Mouse (Mus musculus) E14TG2a.4 (cell line): Measurements from ENCODE around the gene Cflar.

ENCODE experiments used
- CTCF ChIP-seq: conservative IDR thresholded peaks from 2 replicates; pipeline ENCODE4 v1.5.1; 2014; ENCODE audit warnings: low read length
- NANOG ChIP-seq: IDR thresholded peaks from 2 replicates; pipeline ENCODE4 v1.6.1; 2014; ENCODE audit warnings: borderline replicate concordance, low read length, mixed read lengths
- POU5F1 ChIP-seq: IDR thresholded peaks from 2 replicates; pipeline ENCODE4 v1.6.1; 2014; ENCODE audit warnings: low read length, borderline replicate concordance

DNA sequence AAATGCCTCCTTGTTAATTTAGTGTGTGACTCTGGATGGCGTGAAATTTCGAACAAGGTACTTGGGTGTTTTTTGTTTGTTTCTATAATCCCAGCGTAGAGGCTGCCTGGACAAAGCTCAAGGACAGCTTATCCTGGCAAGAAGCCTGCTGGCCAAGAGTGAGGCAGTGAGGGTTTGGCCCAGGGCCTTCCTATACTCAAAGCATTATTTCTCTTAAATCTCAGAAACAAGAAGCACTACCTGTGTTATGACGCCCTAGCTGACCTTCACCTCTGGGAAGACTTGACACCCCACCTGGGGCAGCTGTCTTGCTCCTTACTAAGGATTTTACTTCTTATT is 2.6 kb downstream of the Cflar start:
- TF ChIP-seq CTCF (no peak), POU5F1 (no peak), NANOG (no peak)
